Mouse (Mus musculus) adrenal gland, postnatal 25 days (tissue): ENCODE measurements at regions not wholly inside any gene's neighbourhood (a gene's known extent, or its start where the extent isn't known, plus 50 kb on each side); places are given as distances from the start of the nearest gene placed in this dataset.

Experiments
- DNase-seq: peaks from one replicate; pipeline ENCODE4 v3.0.0; 2021; ENCODE audit warnings: mixed read lengths

DNA sequence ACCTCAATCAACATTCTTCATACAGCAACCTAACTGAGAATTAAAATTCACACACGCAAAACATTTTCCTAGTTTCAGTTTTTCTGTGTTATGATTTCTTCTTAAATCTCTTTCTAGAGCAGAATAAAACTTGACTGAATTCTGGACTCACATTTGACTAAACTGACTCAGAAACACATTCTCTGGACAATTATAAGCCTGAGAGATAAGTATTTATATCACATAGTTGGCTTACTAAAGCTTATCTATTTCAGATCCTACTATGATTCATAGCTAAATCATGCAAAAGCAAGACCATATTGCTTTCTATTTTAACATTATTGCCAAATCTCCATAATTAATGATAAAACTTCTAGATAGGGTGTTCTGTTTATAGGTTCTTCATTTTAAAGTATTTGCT, 529.5 kb upstream of the Sox9 start:
- no peak for DNase-seq

DNA sequence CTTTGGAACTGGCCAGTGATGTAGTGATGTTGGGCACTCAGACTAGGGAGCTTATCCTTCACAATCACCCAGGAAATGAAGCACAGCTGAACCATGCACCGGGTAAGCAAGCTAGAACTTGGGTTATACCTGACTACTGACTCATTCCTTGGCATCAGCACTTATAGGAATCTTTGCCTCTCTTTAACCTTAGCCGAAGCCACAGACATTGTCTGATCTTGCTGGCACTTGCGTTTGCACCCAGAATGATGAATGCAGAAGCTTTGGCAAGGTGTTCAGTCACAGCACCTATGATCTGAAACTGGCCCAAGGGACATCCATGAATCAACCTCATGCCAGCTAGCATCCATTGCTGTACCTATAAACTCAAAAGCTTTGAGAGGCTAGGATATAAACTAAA, 529.0 kb upstream of the Sox9 start:
- DNase-seq, result no peak

DNA sequence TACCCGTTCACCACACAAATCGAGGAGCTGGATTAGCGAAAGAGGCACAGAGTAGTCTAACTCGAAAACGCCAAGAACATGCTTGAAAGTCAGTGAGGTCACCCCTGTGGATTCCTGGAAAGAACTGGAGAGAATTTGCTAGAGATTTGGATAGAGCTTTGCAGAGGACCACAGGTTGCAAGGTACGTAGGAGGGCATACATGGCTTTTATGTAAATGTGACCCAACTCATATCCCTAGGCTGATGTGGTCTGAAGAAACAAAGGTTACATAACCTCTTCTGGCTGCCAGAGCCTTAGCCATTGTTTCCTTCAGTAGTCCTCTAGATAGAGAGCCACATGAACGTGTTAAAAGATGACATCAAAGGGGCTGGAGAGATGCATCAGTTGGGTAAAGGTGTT, 525.7 kb upstream of the Sox9 start:
- no peak for DNase-seq

DNA sequence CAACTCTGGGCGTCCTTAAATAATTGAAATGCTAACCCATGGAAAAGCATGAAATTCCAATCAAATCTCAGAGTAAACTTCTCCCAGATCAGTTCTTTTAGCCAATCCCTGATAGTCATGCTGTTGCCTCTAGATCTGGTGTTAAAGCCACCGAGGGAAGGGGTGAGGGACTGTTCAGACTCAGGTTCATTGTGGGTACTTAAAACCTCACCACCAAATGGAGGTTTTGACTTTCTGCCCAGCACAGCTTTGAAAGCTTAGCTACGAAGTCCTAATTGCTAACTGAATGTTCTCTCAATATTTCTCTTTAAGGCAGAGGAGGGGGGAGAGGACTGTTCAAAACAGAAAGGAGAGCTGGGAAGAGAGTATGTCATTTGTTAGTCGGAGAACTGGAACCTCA, 517.9 kb upstream of the Sox9 start:
- DNase-seq, result no peak

DNA sequence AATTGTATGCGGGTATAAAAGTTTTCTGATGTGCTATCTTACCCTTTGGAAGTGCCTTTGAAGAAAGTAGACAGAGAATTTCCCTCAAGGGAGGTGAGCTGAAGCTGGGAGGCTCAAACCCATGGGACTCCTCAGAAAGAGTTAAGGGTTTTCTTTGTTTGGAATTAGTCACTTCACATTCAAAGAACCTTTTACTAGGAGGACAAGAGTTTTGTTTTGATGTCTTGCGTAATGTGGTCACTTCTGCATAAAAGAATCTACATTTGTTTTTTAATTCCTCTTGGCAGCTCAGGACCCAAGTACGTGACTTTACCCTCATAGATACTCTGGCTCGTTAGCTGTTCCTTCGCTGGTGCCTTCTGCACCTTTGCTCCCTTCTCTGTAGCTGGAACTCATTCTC, 511.1 kb upstream of the Sox9 start:
- no peak for DNase-seq

DNA sequence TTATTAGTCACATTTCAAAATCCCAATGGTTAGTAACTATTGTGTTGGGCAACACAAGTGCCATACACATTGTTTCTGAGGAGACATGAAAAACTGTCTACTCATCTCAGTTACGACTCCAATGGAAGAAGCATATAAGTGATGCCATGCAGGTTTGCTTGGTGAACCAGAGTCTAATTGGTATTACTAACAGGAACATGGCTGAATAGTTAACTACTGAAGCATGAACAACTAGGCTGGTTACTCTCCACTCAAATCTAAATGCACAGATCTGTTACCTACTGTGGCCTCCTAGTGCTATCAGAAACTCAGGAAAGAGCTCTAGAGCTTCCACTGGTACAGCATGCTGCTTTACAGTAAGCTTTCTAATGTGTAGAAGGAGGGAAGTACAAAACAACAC, 503.5 kb upstream of the Sox9 start:
- no peak for DNase-seq

DNA sequence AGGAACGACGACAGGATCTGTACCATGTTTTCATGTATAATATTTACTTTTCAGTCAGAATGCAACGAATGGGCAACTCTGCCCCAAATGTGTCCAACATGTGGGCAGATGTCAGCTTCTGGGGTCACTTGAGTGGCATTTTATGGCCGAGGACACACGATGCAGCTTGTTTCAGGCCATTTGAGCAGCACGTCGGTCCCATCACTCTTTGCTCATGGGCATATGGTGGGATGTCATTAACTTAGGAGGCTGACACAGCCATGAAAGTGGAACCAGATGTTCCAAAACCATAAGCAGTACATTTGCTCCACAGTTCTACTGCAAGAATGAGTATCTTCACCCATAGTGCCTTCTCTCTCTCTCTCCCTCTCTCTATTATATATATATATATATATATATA, 499.1 kb upstream of the Sox9 start:
- DNase-seq, result no peak

DNA sequence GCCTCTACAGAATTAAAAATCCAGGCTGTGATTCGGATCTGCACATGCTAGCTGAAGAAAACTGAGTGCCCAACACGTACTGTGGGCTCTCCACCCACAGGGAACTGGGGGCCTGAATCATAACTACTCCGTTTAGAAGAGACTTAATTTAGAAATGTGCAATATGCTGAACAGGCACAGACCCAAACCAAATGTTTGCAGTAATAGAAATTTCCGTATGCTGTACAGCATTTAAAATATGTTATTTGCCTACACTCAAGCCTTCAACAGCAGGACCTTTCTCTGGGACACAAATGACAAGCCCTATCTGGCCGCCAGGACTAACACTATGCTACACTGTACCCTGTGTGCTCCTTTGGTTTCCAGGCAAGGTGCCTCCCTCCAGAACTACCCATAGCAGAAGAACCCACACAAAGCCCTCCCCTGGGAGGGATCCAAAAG, 483.1 kb upstream of the Sox9 start:
- no peak for DNase-seq

DNA sequence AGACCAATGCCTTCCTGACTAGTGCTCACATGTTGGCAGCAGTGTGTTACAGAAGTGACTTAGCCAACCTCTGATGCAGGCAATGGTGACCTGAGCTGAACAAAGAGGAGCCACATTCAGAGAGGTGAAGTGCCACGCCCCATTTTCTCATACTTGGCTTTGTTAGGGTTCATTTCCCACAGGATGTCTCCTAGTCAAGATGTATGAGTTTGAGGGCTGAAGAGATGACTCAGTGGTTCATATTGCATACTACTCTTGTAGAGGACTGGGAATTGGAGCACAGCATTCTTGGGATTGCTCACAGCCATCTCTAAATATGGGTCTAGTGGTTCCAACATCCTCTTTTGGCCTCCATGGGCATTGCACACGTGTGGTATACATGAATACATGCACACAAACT, 478.9 kb upstream of the Sox9 start:
- DNase-seq, result no peak

DNA sequence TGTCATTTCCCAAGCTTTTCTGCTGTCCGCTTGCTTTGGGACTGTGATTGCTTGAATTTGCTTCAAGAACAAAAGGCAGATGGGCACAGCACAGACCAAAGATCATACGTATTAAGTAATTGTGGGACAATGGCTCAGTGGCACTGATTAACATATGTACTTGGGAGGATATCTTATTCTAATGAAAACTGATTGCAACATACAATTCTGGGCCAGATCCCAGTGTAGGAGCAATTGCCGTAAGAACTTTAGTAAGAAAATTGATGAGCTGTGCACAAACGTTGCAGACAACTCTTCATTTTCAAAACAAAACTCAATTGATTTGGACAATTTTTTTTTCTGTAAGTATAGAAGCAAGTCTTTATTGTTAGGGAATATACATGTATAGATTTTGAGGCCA, 456.2 kb upstream of the Sox9 start:
- DNase-seq, result no peak

DNA sequence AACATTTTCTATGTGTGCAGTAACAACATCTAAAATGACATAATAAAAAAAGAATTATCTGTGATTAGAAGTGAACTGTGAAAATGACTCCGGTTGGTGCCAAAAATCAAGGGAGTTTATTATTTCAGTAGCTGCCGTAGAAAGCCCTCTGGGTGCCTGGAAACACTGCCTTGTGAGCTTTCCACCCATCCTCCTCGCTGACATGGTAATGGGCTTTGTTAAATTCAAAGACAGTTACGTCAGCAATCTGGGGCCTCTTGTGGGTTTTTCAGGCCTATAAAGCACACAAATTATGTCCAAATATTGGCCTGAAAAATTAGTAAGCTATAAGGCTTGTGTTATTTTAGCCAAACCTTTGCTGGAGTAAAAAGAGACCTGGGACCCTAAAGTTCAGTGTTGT, 454.4 kb upstream of the Sox9 start:
- DNase-seq, result no peak

DNA sequence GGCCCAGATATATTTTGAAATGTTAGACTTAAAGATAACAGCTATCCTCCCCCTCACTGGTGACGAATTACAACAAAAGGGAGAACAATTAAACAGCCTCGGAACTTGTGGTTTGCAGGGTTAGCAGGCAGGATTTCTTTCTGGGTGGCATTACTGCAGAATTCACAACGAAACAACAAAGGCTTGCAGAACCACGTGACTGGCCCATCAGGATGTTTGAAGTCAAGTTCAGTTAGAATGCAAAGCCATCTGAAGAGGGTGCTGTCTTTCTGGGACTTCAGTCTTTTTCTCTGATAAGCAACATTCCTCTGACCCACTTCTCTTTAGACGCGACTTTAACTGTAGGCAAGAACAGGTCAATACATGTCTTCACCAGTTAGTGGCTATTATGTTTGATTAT, 436.9 kb upstream of the Sox9 start:
- DNase-seq, result no peak

DNA sequence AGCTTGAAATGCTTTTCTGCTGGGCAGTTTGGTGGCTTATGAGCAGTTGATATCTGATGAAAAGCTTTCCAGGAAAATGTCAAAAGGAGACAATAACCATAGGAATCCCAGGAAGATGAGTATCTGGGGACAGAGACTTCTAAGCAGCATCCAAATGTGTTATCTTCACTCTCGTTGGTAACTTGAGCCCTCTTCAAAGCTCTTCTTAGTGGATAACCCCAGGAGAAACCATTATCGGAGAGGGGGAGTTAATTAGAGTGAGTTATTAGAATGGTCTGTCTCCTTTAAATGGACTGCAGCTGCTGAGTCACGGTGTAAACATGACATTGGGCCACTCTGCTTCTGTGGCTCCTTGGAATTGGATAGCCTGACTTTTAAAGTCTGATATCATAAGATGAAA, 436.4 kb upstream of the Sox9 start:
- DNase-seq, result no peak

DNA sequence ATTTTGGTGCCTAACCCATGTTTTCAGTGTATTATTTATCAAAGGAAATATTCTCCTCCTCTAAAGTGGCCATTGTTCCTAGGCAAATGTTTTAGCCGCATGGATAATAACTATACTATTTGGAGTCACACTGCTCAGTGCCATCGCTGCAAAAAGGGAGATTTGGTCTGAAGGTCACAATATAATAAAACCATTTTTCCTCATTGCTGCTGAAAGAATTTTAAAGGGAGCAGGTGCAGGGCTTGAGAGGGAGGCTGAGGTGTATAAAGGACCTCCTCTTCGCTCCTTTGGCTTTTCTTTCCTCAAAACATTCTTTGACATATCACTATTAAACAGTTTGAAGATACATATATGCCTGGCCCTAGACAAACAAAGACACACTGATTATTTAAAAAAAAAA, 435.9 kb upstream of the Sox9 start:
- DNase-seq, result no peak

DNA sequence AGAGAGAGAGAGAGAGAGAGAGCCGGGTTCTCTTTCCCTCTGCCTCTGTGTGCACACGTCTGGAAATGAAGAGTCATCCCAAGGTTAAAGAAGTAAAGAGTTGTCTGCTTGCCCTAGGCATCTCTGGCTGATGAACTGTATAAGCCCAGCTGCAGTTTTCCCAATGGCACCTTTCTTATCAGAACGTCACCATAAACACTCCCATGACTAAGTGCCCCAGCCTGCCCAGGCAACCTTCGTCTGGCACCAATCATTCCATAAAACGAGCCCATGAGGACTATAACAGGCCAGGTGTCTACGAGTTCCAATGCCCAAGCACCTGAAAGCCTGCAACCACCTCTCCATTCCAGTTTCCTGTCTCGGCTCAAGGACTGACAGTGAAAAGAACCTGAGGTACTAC, 435.5 kb upstream of the Sox9 start:
- no peak for DNase-seq

DNA sequence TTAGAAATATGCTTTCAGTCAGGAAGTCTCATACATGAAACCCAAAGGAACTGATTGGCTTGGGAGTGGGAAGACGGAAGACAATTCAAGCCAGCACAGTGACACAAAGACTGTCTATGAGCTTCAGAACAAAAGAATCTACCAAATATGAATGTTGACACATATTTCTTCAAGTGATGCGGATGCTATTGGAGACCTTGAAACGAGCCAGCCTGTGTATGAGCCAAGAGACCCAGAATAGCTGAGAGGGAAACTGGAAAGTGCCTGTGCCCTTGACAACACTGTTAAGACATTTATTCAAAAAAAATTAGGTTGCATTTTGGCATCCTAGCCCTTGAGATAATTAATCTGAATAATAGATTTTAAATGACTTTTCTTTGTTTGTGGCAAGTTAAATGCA, 426.7 kb upstream of the Sox9 start:
- no peak for DNase-seq

DNA sequence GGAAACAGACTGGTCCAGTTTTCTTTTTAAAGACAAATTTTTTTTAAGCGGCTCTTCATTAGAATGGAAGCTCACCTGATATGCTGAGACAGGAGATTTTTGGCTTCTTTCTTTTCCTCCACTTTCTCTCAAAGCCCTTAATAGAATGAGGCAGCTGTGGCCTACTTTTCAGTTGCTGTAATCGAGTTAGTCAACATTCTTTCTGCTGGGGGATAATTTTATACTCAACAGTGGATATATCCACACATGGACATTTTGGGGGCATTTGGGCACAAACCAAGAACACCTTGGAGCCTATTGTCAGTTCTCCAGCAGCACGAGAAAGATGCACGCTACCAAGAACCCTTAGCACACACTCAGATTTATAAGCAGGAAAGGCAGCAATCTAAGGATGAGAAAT, 415.3 kb upstream of the Sox9 start:
- no peak for DNase-seq

DNA sequence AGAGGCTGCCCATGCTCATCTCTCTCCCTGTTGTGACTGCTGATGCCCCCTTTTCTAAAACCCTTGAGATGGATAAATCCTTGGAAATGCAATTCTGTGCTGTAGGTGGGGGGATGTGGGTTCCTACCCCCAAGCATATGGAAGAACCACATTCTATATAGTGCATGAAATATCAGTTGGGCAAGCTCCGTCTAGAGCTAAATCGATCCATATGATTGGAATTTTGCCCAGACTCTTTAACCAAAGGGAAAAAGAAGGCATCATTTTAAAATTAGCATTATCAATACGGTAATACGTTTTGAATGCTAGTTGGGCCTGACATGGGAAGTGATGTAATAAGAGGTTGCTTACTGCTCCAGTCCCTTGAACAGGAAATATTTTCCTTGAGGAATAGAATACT, 411.1 kb upstream of the Sox9 start:
- DNase-seq, result no peak

DNA sequence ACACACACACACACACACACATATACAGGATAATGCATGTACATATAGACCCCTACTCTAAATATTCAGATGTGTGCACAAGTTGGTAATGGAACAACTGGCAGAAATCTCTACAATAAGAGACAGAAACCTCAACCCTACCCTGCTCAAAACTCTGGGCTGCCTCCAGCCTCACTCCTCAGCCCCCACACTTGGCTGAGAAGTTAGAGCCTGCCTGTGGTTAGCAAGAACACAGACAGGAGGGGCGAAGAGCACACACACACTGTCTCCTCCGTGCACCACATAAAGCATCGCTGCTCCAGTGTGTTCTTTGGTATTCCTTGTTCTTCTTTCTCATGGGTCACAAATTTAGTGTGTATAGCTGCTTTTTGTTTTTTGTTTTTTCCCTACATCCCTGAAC, 382.0 kb upstream of the Sox9 start:
- DNase-seq, result no peak

DNA sequence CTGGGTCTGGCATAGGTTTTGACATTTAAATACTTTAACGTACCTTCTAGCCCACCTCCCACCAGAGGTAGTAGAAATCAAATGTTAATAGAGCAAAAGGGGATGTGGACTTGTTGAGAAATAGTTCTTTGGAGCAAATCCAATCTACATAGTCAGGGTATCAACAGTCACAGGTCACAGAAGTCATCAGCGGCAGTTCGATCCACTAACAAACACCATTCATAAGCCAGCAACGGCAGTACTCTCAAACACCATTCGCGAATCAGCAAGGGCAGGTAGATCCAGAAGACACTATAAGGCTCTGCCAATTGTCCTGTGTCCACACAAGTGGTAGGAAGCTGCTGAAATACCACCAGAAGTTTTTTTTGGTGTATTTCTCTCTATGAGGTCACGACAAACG, 374.3 kb upstream of the Sox9 start:
- no peak for DNase-seq

DNA sequence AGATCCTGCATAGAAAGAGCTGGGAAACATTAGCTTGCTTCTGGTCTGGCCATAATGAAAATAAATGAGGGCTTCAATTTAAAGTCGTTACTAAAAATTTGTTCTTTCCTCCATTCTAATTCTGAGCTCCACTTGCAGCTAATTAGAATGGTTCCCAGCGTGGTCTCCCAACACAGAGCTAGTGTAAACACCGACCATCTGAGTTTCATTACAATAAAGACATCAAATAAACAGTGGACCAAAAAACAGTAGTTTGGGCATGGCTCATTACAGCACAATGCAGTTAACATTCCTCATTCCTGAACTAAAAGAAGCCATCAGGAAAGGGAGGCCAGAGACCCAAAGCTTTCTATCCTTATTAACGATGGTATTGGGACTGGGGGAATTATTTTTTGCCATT, 369.6 kb upstream of the Sox9 start:
- DNase-seq, result no peak

DNA sequence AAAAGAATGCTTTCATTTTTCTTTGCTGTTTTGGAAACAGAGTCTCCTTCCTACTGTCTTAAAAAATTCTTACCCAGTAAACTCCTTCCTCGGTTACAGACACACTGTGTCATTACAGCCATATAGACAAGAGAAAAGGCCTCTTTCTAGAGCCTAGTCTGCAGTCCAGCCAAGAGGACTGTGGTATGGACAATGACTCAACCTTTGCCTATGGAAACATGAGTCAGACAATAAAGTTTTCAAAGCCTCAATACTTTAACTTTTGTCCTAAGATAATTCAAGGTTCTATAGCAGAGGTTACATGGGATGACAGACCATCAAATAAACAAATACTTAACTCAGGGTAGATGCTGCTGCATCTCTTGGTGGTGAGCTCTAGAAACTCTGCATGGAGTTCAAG, 339.4 kb upstream of the Sox9 start:
- DNase-seq, result no peak

DNA sequence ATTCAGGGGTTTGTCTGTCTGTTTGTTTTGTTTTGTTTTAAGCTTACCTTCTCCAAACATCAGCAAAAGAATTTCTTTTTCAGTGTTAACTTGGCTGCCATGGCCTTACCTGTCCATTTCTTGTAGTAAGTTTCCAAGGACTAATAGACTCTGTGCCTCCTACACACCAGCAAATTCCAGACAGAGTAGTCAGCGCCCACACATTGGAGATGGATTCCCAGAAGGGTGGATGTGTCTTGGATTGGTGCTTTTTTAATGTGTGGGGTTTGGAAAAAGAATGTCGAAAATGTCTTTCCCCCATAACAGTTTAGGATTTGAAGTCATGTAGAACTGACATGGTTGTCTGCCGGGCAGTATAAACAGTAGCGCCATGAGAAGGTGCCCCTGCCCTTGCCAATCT, 338.1 kb upstream of the Sox9 start:
- no peak for DNase-seq

DNA sequence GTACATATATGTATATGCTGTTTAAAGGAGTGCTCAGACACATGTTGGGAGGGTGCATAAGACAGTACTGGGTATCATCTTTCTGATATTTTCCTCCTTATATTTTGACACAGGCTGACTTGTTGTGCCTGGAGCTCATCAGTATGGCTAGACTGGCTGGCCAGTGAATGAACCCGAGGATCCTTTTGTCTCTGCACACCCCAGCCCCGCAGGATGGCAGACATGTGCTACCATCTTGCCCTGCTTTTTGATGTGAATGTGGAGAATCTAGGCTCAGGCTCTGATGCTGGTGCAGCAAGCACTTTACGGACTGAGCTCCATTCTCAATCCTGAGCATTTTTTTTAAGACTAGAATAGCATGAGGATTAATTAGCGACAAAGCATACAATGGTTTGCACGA, 332.4 kb upstream of the Sox9 start:
- no peak for DNase-seq

DNA sequence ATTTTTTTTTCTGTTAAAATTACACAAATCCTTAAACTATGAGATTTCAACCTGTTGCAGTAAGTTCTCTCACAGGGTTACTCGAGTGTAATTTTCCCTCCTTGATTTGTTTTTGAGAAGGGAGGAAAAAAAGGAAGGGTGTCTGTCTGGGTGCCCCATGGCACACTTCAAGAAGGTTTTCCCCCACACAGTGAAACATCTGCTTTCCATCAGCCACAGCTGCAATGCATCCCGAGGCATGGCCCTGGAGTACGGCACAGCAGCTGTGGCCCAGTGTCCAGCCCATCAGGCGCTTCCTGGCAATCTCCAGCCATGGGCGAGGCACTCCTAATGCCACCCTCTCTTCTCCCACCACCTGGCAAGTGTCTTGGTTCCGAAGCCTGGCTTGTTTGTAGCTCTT, 331.8 kb upstream of the Sox9 start:
- DNase-seq, result no peak

DNA sequence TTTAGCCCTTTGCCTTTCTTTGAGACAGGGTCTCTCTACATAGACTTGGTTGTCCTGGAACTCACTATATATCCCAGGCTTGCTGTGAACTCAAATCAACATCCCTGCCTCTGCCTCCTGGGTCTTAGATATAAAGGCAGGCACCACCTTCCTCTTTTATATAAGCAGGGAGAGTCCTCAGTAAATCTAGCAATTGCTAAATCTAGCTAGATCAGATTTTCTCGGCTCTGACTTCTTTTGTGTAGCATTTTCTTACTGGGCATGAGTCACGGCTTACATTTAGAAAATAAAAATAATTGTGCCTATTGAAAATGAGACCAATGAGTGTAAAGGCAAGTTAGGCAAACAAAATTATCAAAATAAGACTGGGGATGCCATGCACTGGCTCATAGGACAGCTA, 323.9 kb upstream of the Sox9 start:
- DNase-seq, result no peak
